Mouse (Mus musculus): ENCODE data around the gene Rap1gap2. TPM values are rescaled to one million over a fixed set of nuclear protein-coding genes. Genes with fewer than 3 reads are reported as not detected.

Gene Rap1gap2
- total RNA-seq, 2 experiments from 2014 or later = 135 to 139 TPM

DNA sequence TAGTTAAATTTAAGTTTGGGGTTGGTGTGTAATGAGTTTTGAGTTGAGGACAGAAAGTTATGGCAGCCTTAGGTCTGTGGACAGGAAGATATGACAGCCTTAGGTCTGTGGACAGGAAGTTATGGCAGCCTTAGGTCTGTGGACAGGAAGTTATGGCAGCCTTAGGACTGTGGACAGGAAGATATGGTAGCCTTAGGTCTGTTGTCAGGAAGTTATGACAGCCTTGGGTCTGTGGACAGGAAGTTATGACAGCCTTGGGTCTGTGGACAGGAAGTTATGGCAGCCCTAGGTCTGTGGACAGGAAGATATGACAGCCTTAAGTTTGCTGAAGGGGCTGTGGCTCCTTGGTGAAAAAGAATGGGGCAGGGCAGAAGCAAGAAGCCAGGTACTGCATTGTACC is 14.6 kb upstream of the Rap1gap2 start:
- intact Hi-C loops (cut with DNase I) = loop anchor here (10.0 kb wide), 1 partner anchor 241 kb away; no protein-coding TSS in a partner anchor
- no peak for DNase-seq (ENCODE audit: extremely low spot score in 1 of 2, low spot score in 2 of 2)

DNA sequence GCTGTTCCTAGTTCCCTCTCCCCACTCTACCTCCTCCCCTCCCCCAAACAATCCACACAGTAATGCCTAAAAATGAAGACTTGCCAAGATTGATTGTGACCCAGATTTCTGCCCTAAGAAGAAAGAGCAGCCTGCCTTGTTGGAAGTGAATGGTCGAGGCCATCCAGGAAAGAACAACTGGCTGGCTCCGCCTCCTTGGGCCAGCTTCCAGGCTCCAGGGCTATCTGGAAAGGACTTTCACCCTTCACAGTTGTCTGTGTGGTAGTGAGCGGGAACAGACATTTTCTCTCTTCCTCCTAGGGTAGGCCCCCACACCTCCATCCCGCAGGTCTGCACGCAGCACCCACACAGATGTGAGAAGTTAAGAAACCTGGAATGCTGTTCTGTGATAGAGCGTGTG is 13.0 kb upstream of the Rap1gap2 start:
- DNase-seq (ENCODE audit: extremely low spot score in 1 of 2, low spot score in 2 of 2) = no peak
- intact Hi-C loops (cut with DNase I) = loop anchor here (10.0 kb wide), 1 partner anchor 239 kb away; no protein-coding TSS in a partner anchor

GRCm38 (mm10) chr11:74621974-74622669 is 11.4 kb upstream of the Rap1gap2 start:
- intact Hi-C loops (cut with DNase I) = loop anchor here (10.0 kb wide), 1 partner anchor 237 kb away; no protein-coding TSS in a partner anchor
- DNase-seq (ENCODE audit: extremely low spot score in 1 of 2, low spot score in 2 of 2) = no peak

- intact Hi-C loops (cut with DNase I) = loop anchor here (10.0 kb wide), 1 partner anchor 235 kb away; no protein-coding TSS in a partner anchor
- DNase-seq (ENCODE audit: extremely low spot score in 1 of 2, low spot score in 2 of 2) = no peak
Measured at GRCm38 (mm10) chr11:74619956-74620300, 9.2 kb upstream of the Rap1gap2 start.

- DNase-seq (ENCODE audit: extremely low spot score in 1 of 2, low spot score in 2 of 2) = peak; percentile 47 to 84
- intact Hi-C loops (cut with DNase I) = no loop called here
Measured at GRCm38 (mm10) chr11:74619201-74619955, 8.7 kb upstream of the Rap1gap2 start, which contains the start of gene Ccdc92b. Gene Ccdc92b (plus strand): TSS chr11:74619605.

DNA sequence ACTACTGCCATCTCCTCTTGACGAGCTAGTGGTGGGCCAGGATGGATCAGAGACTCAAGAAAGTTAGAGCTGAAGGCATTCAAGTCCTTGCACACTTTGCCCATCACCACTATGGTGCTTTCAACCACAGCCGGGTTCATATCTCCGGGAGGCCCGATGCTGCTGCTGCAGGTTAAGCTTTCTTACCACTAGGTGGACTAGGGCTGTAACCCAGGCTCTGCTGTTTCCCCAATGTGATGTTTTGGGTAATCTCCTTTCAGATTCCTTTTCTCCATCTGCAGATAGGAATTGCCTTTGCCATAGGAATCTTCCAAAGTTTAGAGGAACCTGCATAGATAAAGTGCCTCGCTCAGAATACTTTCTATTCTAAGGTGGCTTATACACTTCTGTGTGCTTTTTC is 4.9 kb upstream of the Rap1gap2 start:
- DNase-seq (ENCODE audit: extremely low spot score in 1 of 2, low spot score in 2 of 2) = no peak
- intact Hi-C loops (cut with DNase I) = no loop called here

- no peak for DNase-seq (ENCODE audit: extremely low spot score in 1 of 2, low spot score in 2 of 2)
- intact Hi-C loops (cut with DNase I) = no loop called here
Measured at GRCm38 (mm10) chr11:74613428-74613827, 2.7 kb upstream of the Rap1gap2 start.

- intact Hi-C loops (cut with DNase I) = no loop called here
- DNase-seq (ENCODE audit: extremely low spot score in 1 of 2, low spot score in 2 of 2) = no peak
Measured at GRCm38 (mm10) chr11:74611437-74611836, 722 bp upstream of the Rap1gap2 start.

DNA sequence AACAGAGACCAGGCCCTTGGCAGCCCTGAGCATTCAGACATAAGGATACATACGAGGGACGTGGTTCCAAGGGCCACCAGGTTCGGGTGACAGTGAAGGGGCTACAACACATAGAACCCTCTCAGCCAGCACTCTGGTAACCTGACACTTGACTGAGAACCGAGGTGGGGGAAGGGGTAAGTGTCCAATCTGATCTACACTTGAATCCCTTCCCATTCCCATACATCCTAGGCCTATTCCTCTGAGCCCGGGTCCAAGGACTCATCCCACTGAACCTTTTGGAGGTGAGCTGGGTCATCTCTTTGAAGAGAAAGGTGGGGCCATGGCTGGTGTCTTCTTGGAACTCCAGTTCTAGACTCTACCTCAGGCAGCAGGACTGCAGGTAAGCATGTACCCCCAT is 647 bp downstream of the Rap1gap2 start:
- no peak for DNase-seq (ENCODE audit: extremely low spot score in 1 of 2, low spot score in 2 of 2)
- intact Hi-C loops (cut with DNase I) = no loop called here

DNA sequence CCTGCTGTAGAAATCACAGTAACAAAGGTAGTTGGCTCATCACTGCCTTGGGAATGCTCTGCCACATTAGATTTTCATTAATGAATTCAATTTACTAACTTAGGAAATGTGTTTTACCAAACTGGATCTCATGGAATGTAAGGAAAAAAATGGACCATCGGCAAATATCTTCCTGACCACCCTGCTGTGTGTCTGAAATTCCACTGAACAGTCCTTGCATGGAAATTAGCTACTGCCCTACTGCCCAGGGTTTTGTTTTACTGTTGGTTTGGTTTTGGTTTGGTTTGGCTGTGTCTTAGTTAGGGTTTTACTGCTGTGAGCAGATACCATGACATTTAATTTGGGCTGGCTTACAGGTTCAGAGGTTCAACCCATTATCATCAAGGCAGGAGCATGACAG is 8.4 kb downstream of the Rap1gap2 start:
- intact Hi-C loops (cut with DNase I) = no loop called here

DNA sequence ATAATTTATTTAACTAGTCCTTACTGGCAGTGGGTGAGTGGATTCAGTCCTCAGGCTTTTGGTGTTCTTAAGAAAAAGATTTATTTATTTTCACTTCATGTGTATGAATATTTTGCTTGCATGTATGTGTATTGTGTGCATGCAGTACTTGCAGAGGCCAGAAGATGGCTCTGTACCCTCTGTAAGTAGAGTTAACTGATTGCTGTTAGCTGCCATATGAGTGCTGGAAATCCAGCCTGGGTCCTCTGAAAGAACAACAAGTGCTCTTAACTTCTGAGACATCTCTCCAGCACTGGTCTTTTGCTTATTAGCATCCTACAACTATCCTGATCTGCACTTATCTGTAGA is 12.8 kb downstream of the Rap1gap2 start:
- no peak for DNase-seq (ENCODE audit: extremely low spot score in 1 of 2, low spot score in 2 of 2)
- intact Hi-C loops (cut with DNase I) = no loop called here

More for the DNA sequence above, 8.4 kb downstream of the Rap1gap2 start:
- DNase-seq (ENCODE audit: extremely low spot score in 1 of 2, low spot score in 2 of 2) = no peak

DNA sequence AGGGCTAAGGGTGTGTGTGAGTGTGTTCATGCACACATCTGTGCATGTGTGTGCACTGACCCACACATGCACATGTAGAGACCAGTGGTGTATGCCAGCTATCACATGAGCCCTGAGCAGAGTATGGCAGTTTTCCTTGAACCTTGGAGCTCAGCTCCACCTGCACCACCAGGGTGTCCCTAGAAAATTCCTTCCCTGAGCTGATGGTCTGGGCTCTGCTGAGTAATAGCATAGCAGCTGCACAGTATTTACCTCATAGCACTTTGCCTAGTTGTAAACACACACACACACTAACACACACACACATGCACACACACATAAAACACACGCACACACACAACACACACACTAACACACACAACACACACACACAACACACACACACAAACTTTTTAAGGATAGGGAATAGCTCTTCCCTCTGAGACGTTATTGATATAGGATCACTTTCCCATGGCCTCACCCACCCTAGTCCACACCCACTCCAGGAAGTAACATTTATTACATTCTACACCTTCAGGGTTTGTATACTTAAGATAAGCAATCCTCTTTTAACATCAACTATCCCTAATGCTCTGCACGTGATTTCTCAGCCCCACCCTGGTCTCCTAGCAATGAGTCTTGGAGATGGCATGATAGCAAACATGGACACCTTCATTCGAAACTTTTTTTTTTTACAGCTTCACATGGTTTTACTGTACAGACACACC is 13.3 kb downstream of the Rap1gap2 start:
- intact Hi-C loops (cut with DNase I) = no loop called here

DNA sequence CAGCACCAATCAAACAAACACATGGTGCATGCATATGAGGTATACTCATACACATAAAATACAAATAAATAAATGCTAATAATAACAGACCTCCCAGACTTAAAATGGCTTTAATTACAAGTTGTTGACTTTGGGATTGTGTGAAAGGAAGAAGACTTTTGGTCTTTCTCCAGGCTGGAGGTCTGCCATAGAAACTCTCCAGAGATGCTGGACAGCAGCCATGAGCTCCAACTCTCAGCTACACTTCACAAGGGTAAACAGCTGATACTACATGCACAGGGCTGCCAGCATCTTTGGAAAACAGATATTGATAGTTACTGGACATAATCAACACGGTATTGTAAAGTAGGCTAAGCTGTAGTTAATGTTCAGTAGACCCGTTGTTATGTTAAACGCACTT is 18.5 kb downstream of the Rap1gap2 start:
- DNase-seq (ENCODE audit: extremely low spot score in 1 of 2, low spot score in 2 of 2) = peak in 1 of 2 experiments; percentile 54
- intact Hi-C loops (cut with DNase I) = no loop called here

More for the DNA sequence above, 13.3 kb downstream of the Rap1gap2 start:
- no peak for DNase-seq (ENCODE audit: extremely low spot score in 1 of 2, low spot score in 2 of 2)

DNA sequence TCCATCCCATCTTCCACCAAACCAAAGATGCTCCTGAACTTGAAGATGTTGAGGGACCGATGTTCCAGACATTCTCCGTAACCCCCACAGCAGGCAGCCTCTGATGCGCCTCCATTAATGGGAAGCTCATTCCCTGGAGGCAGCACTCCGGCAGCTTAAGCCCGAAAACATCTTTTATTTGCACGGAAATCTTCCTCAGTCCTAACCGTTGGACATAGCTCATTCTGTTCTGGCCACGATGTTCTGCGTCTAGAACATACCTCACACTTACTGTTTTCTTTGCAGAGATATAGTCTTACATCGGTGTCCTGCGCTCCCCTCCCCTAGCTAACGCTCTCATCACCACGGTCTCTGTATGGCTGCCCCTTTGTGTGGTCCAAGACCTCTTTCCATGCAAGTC is 20.0 kb downstream of the Rap1gap2 start:
- intact Hi-C loops (cut with DNase I) = no loop called here
- no peak for DNase-seq (ENCODE audit: extremely low spot score in 1 of 2, low spot score in 2 of 2)

GRCm38 (mm10) chr11:74590239-74590596 is 20.5 kb downstream of the Rap1gap2 start:
- no peak for DNase-seq (ENCODE audit: extremely low spot score in 1 of 2, low spot score in 2 of 2)
- intact Hi-C loops (cut with DNase I) = no loop called here

DNA sequence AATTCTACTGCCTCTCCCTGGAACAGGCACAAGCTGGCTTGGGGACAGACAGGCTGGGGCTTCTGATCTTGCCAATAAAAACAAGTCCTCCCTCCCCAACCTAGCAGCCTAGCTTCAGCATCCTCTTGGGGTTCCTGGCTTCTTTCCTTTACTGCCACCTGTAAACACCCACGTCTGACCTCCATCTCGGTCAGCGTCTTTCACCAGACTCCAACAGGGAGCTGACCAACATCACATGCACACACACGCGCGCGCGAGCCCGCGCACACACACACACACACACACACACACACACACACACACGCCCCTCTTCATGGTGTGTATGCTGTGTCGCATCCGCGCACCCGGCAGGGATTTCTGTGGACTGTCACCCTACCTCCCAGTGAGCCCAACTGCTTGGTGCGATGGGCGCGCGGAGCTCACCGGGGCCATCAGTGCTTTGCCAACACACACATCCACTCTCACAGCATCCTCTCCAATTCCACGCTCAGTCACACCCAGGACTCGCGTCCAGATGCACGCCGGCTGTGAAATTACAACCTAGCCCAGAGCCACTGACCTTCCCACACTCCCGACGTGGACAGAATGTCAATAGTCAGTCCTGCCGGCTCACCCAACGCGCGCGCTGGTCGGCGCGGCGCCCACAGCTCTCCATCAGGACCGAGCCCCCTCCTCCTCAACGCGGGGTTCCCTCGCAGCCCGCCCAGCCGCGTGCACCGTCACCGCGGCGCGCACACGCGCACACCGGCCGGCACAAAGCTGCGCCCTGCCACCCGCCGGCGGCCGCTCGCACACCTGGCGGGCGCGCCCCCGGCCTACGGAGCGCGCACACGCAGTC is 21.1 kb downstream of the Rap1gap2 start:
- intact Hi-C loops (cut with DNase I) = no loop called here
- peak; percentile 48 to 68 for DNase-seq (ENCODE audit: extremely low spot score in 1 of 2, low spot score in 2 of 2)

- intact Hi-C loops (cut with DNase I) = no loop called here
- DNase-seq (ENCODE audit: extremely low spot score in 1 of 2, low spot score in 2 of 2) = no peak
Measured at GRCm38 (mm10) chr11:74586401-74586800, 24.3 kb downstream of the Rap1gap2 start.

GRCm38 (mm10) chr11:74584946-74585723 is 25.6 kb downstream of the Rap1gap2 start:
- intact Hi-C loops (cut with DNase I) = no loop called here
- DNase-seq (ENCODE audit: extremely low spot score in 1 of 2, low spot score in 2 of 2) = no peak
